Mouse (Mus musculus) liver, embryonic 16.5 days (tissue): ENCODE results near the gene Cep295. TPM values are rescaled to one million over a fixed set of nuclear protein-coding genes. Genes with fewer than 3 reads are reported as not detected.

Experiments used
- ATAC-seq: fragments of 200-750 bp; cut with Nextera tagmentation; 2 replicates; pipeline ENCODE4 v1.8.0; 2017; ENCODE audit warnings: low read depth, mild to moderate bottlenecking, moderate number of reproducible peaks, moderate library complexity
- H3K27ac ChIP-seq: fragments of 300-500 bp; sonication (generic); 2 replicates; pipeline ENCODE4 v1.5.1; 2014; ENCODE audit warnings: mild to moderate bottlenecking, low read length
- H3K27me3 ChIP-seq: fragments of 300-500 bp; sonication (generic); 2 replicates; pipeline ENCODE4 v1.6.1; 2014; ENCODE audit warnings: low read depth, low read length, mixed read lengths; ENCODE audit not compliant: control insufficient read depth, insufficient read depth
- H3K36me3 ChIP-seq: fragments of 300-500 bp; sonication (generic); 2 replicates; pipeline ENCODE4 v1.6.1; 2014; ENCODE audit warnings: mild to moderate bottlenecking; ENCODE audit not compliant: control insufficient read depth, insufficient read depth
- H3K4me1 ChIP-seq: fragments of 300-500 bp; sonication (generic); 2 replicates; pipeline ENCODE4 v1.6.1; 2014; ENCODE audit warnings: low read depth, low read length, mixed read lengths; ENCODE audit not compliant: control insufficient read depth
- H3K4me2 ChIP-seq: fragments of 300-500 bp; sonication (generic); 2 replicates; pipeline ENCODE4 v1.6.1; 2014; ENCODE audit warnings: low read depth, low read length, mixed read lengths
- H3K4me3 ChIP-seq: fragments of 300-500 bp; sonication (generic); 2 replicates; pipeline ENCODE4 v1.5.1; 2014; ENCODE audit warnings: low read depth, mild to moderate bottlenecking, low read length
- H3K9ac ChIP-seq: fragments of 300-500 bp; sonication (generic); 2 replicates; pipeline ENCODE4 v1.6.1; 2014; ENCODE audit warnings: low read depth, low read length
- H3K9me3 ChIP-seq: fragments of 300-500 bp; sonication (generic); replicated peaks from 2 replicates; pipeline ENCODE4 v1.6.1; 2016; ENCODE audit warnings: low read length; ENCODE audit not compliant: control insufficient read depth
- WGBS: fragments of 180-500 bp; shearing (Covaris S2); extraction: QIAGEN DNeasy Blood & Tissue Kit; methylation state at CpG from one replicate; pipeline ENCODE4 v1.1.7; 2014; ENCODE audit not compliant: insufficient replicate concordance; 5-methylcytosine and 5-hydroxymethylcytosine counted together
- microRNA-seq: library from miRNA; unstranded; fragments of <30 nt; microRNA quantifications from one replicate; pipeline ENCODE4, GENCODE M21; 2016
- polyA plus RNA-seq: library from polyadenylated mRNA; unstranded; fragments of >200 nt; fragmentation: Nextera tagmentation; extraction: Ambion mirVana; gene quantifications from 2 replicates; pipeline ENCODE4 v1.2.1, GENCODE M21; 2015

The Cep295 gene
- polyA plus RNA-seq, 1 experiment from 2014 or later = 6.9 TPM

GRCm38 (mm10) chr9:15279649-15280490 lies 77.7 kb downstream of the Cep295 start, which contains the start of gene Med17:
Med17 (minus strand) TSS chr9:15279931.
- H3K4me3 ChIP-seq = peak within 1 kb of the TSS; percentile 98
- peak within 1 kb of the TSS; percentile 93 for H3K27ac ChIP-seq
- no peaks in the 10 kb centered on the region for H3K9me3 ChIP-seq
- H3K4me2 ChIP-seq = peak within 1 kb of the TSS; percentile 72
- peaks cover 16% of the 10 kb centered on the region for H3K4me1 ChIP-seq
- ATAC-seq = peak; percentile 97
- WGBS = under 1% methylated on average over 57 of the region's 57 CpGs
- H3K36me3 ChIP-seq = peaks cover 18% of the 10 kb centered on the region
- peak within 1 kb of the TSS; percentile 97 for H3K9ac ChIP-seq
- H3K27me3 ChIP-seq = no peaks in the 10 kb centered on the region

DNA sequence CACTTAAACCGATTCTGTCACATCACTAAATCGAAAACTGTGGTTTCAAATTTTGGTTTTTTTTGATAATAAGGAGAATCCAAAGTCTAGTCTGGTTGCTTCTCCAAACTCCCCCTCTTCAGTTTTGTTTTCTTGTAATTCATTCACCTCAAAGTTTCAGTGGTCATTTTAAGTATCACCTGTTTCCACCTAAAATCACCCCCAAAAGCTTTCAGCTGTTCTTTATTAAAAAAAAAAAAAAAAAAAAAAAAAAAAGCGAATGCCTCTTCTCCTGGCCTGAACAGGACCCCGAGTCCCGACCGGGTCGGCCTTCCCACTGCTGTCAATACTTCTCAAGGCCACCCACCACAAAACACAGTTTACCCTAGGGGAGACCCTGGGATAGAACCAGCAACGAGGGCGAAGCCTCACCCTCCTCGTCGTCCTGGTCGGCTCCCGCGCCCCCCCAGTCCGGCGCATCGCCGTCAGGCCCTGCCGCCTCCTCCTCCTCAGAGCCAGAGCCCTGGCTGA lies 78.4 kb downstream of the Cep295 start:
- WGBS = 7% methylated on average over 19 of the region's 19 CpGs
- H3K36me3 ChIP-seq = peaks cover 21% of the 10 kb centered on the region
- no peaks in the 10 kb centered on the region for H3K27me3 ChIP-seq
- no peak; the same call in 1 of the 2 replicates for ATAC-seq
- H3K4me1 ChIP-seq = peaks cover 16% of the 10 kb centered on the region
- peak overlapping the region; percentile 72 for H3K4me2 ChIP-seq
- H3K27ac ChIP-seq = peak overlapping the region; percentile 93
- H3K9me3 ChIP-seq = no peaks in the 10 kb centered on the region
- peak overlapping the region; percentile 97 for H3K9ac ChIP-seq
- peak overlapping the region; percentile 98 for H3K4me3 ChIP-seq

DNA sequence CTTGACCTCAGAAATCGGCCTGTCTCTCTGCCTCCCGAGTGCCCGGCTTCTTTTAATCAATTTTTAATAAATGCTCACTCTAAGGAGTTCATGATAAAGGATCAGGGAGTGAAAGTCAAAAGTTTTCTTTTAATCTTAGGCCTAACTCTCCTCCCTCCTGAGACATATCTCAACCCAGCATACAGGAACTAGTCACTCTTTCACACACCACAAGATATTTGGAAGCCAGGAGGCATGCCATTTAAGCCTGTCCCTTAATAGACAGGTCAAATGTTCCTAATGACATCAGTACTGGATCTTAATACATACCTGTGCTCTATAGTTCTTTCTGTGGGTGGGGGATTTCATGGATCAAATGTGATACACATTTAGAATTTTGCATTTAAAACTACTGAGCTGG lies 79.2 kb downstream of the Cep295 start:
- 0 out of 2 replicates have a peak overlapping the region, but pooled peaks have one; percentile 18 for H3K9ac ChIP-seq
- H3K9me3 ChIP-seq = no peaks in the 10 kb centered on the region
- WGBS = 66% methylated on average over 3 of the region's 3 CpGs
- no peaks in the 10 kb centered on the region for H3K27me3 ChIP-seq
- H3K4me3 ChIP-seq = no peak overlapping the region
- ATAC-seq = no peak
- H3K36me3 ChIP-seq = peaks cover 28% of the 10 kb centered on the region
- no peak overlapping the region for H3K27ac ChIP-seq
- H3K4me2 ChIP-seq = peak overlapping the region; percentile 72
- H3K4me1 ChIP-seq = peaks cover 16% of the 10 kb centered on the region

DNA sequence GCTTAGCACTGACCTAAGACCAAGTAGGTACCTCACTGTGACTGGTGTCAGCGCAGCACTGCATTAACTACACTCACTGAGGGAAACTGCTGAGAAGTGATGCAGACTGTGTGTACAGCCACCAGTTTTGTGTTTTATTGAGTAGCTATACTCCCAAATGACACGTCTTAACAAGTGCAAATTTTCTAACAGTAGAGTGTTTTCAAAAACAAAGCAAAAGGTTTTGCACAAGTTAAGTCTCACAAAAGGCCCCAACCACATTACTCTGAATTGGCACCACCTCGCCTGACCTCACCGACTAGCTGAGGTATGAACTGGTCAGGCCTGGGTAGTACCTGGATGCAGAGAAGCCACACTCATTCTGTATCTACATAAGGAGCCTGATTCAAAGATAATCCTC lies 80.7 kb downstream of the Cep295 start:
- Histone ChIP-seq H3K27me3 (no peaks in the 10 kb centered on the region), H3K4me2 (no peak overlapping the region), H3K36me3 (peaks cover 41% of the 10 kb centered on the region), H3K9ac (no peak overlapping the region), H3K9me3 (no peaks in the 10 kb centered on the region), H3K4me1 (peaks cover 16% of the 10 kb centered on the region), H3K4me3 (no peak overlapping the region), H3K27ac (no peak overlapping the region)
- ATAC-seq = no peak
- 83% methylated on average over 4 of the region's 4 CpGs for WGBS

DNA sequence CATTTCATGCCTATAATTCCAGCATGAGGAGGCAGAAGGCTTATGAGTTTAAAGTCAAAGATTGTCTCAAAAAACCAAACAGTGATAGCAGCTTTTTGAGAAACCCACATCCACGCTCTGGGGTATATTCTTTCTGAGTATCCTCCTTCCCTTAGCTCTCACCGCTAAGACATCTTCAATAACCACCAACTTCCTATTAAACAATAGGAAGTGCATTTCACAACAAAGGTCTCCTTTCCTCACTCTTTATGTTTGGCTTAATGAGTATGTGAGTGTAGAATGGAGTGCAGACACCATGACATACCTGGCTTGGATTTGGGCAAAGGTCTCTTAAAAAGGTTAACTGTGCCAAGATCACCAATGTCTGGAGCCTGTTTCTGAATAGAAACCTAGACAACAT lies 83.6 kb downstream of the Cep295 start:
- H3K4me3 ChIP-seq = no peak overlapping the region
- peaks cover 7% of the 10 kb centered on the region for H3K4me1 ChIP-seq
- peaks cover 52% of the 10 kb centered on the region for H3K36me3 ChIP-seq
- no peak overlapping the region for H3K27ac ChIP-seq
- no peaks in the 10 kb centered on the region for H3K27me3 ChIP-seq
- no peak overlapping the region for H3K9ac ChIP-seq
- ATAC-seq = no peak
- WGBS = 74% methylated on average over 2 of the region's 2 CpGs
- no peaks in the 10 kb centered on the region for H3K9me3 ChIP-seq
- no peak overlapping the region for H3K4me2 ChIP-seq

Small RNAs within 50 kb of the gene (microRNA-seq; reads per million reads assigned to microRNA genes)
- gene Gm49349 (not detected), gene mmu-mir-7650 (not detected)

Other genes starting within 250 kb of the Cep295 start
- gene Hephl1, start 245.7 kb downstream of the Cep295 start, polyA plus RNA-seq = not detected in 2 replicates
- gene Vstm5, start 118.7 kb downstream of the Cep295 start, polyA plus RNA-seq = 0.25 and 0.30 TPM in 2 replicates
- gene Med17, start 77.9 kb downstream of the Cep295 start, polyA plus RNA-seq = 12.4 and 13.4 TPM in 2 replicates
- 21.3 and 21.5 TPM in 2 replicates for gene Taf1d, start 51.6 kb downstream of the Cep295 start, polyA plus RNA-seq
- gene 4931406C07Rik, start 51.3 kb downstream of the Cep295 start, polyA plus RNA-seq = 3.9 and 4.1 TPM in 2 replicates
- gene Smco4, start 135.6 kb upstream of the Cep295 start, polyA plus RNA-seq = 0.83 and 1.2 TPM in 2 replicates